Mouse (Mus musculus): ENCODE data around the gene Aig1.

GRCm38 (mm10) chr10:13849205-13849604, 19.6 kb downstream of the Aig1 start:
- TF ChIP-seq CTCF (IDR thresholded peaks at IDR 0.05) (no peak), EP300 (IDR thresholded peaks at IDR 0.05) (no peak)

Data from lung, postnatal 0 days (tissue).